Comparison of ENCODE assay signal across 14 mouse cellular contexts in genomic region chr9:42964366-42964765, GRCm38 (mm10). TPM values are rescaled to one million over a fixed set of nuclear protein-coding genes. Genes with fewer than 3 reads are reported as not detected.
DNase-seq lines count a peak whose midpoint lies in the region; ATAC-seq lines count a peak whose summit lies in the region.
"Had no signal": no experiment of that assay in that cellular context is flagged by ENCODE, and none has a peak within 500 bp of the region (broad histone marks: within the 10 kb centered on the region; RNA-seq: fewer than 3 reads in every experiment).

No protein-coding gene starts in this region.

- H3K4me3 ChIP-seq in hindbrain, embryonic 16.5 days (ENCODE audit: low read length) = no peak overlapping the region
- no peak overlapping the region for H3K4me3 ChIP-seq in hindbrain, embryonic 10.5 days
- H3K4me3 ChIP-seq: heart, adult 2 months; liver, embryonic 15.5 days; myocyte had no signal

- peaks cover 17% of the 10 kb centered on the region for H3K36me3 ChIP-seq in hindbrain, embryonic 16.5 days (ENCODE audit: control insufficient read depth, insufficient read depth, low read length)
- H3K36me3 ChIP-seq in hindbrain, embryonic 10.5 days = peaks cover 30% of the 10 kb centered on the region

- H3K9me3 ChIP-seq in hindbrain, embryonic 16.5 days (ENCODE audit: control insufficient read depth, low read length) = no peaks in the 10 kb centered on the region
- H3K9me3 ChIP-seq in hindbrain, embryonic 10.5 days = no peaks in the 10 kb centered on the region
- H3K9me3 ChIP-seq: liver, embryonic 15.5 days had no signal

- H3K4me2 ChIP-seq in hindbrain, embryonic 16.5 days (ENCODE audit: low read length) = no peak overlapping the region
- H3K4me2 ChIP-seq: liver, embryonic 15.5 days had no signal

- DNase-seq in cerebellum, postnatal 14 days = peak; percentile 76 to 84
- DNase-seq in cerebellum, adult 9-10 months = no peak
- no peak for DNase-seq in hindbrain, embryonic 10.5 days (ENCODE audit: low spot score)
- peak; percentile 54 for DNase-seq in layer of hippocampus, adult 9-11 months
- DNase-seq in right cerebral cortex, adult 18-20 months = peak; percentile 78
- no peak for DNase-seq in spleen, postnatal 10 days (ENCODE audit: low spot score in 2 of 2)
- no peak for DNase-seq in urinary bladder, postnatal 10 days (ENCODE audit: low spot score)
- DNase-seq: heart, adult 2 months; heart, postnatal 4 days; kidney, adult 11 months; thymus, postnatal 25 days had no signal

- no peak overlapping the region for H3K9ac ChIP-seq in hindbrain, embryonic 16.5 days (ENCODE audit: low read depth, low read length)
- H3K9ac ChIP-seq: liver, embryonic 15.5 days had no signal

- peak; percentile 58; the same call in 1 of the 2 replicates for ATAC-seq in hindbrain, embryonic 16.5 days

- H3K27ac ChIP-seq in hindbrain, embryonic 16.5 days (ENCODE audit: low read depth, low read length) = no peak overlapping the region
- no peak overlapping the region for H3K27ac ChIP-seq in hindbrain, embryonic 10.5 days
- H3K27ac ChIP-seq: heart, adult 2 months; liver, embryonic 15.5 days had no signal

- 68% methylated on average over 12 of the region's 12 CpGs for WGBS in hindbrain, embryonic 16.5 days
- 89% methylated on average over 12 of the region's 12 CpGs for WGBS in hindbrain, embryonic 10.5 days

- H3K4me1 ChIP-seq in hindbrain, embryonic 16.5 days (ENCODE audit: control insufficient read depth, insufficient read depth, low read depth, low read length) = no peaks in the 10 kb centered on the region
- no peaks in the 10 kb centered on the region for H3K4me1 ChIP-seq in hindbrain, embryonic 10.5 days (replicated peaks)
- H3K4me1 ChIP-seq: liver, embryonic 15.5 days had no signal

- H3K27me3 ChIP-seq in hindbrain, embryonic 16.5 days (replicated peaks; ENCODE audit: control insufficient read depth, insufficient read depth, low read length) = no peaks in the 10 kb centered on the region
- H3K27me3 ChIP-seq in hindbrain, embryonic 10.5 days (ENCODE audit: insufficient read depth, poor library complexity, severe bottlenecking) = no peaks in the 10 kb centered on the region
- H3K27me3 ChIP-seq: liver, embryonic 15.5 days had no signal

RNA-seq across cellular contexts. Expression of gene Grik4, which starts 20.1 kb away (rescaled TPM):
- 11.4 and 12.0 TPM in 2 replicates for polyA plus RNA-seq in hindbrain, embryonic 16.5 days (2015; fragmentation: Nextera tagmentation; extraction: Ambion mirVana)
- 1.5 and 2.9 TPM in 2 replicates for polyA plus RNA-seq in hindbrain, embryonic 10.5 days (2016; fragmentation: Nextera tagmentation; extraction: Ambion mirVana)
- polyA plus RNA-seq: myocyte had no signal

Comparison
In these comparisons a context has a peak if more than half of its experiments do, and no peak if none do; other contexts are left out.
1. DNase-seq: peak in cerebellum, postnatal 14 days (2 of 2), layer of hippocampus, adult 9-11 months (single experiment) and right cerebral cortex, adult 18-20 months (single experiment); none in cerebellum, adult 9-10 months (single experiment), hindbrain, embryonic 10.5 days (single experiment), spleen, postnatal 10 days (0 of 2) and urinary bladder, postnatal 10 days (single experiment).